Mouse (Mus musculus): ENCODE data around the gene Ccne1.

DNA sequence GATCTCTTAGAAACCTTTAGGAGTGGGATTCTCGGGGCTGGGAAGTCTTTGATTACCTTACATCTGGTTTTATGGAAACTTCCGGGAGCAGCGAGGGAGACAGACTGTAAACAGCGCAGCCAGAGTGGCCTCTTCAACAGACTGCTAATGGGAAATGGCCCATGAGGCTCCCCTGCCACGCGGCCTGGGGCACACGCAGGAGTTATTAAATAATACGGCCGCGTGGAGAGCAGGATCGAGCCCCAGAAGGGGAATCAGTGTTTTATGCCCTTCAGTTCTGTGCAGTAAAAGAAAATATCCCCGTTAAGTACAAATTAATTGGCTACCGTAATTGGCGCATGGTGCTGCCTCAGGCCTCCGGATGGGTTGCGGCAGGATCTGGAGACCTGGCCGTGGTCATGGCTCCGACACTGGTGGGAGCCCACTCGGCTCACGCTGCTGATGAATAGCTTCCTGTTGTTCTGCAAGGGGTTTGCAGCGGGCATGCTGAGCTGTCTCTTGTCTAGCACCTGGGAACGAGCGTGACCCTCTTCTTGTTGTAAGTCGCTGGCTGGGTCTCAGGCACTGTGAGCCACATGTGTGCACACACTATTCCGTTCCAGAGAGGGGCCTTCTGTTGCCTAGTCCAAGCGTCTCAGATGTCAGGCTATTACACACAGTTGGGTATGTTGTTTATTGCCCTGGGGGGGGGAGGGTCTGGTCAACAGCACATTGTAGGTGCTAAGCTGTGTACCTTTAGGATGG is 22.8 kb upstream of the Ccne1 start:
- TF ChIP-seq CTCF (IDR thresholded peaks at IDR 0.05; ENCODE audit: low read depth, low read length) (no peak), POLR2A (IDR thresholded peaks at IDR 0.05; ENCODE audit: extremely low read depth, insufficient read depth, low read length) (no peak)

Measured in liver, adult 2 months (tissue).